Mouse (Mus musculus): ENCODE data around the gene Krtap3-3. TPM values are rescaled to one million over a fixed set of nuclear protein-coding genes. Genes with fewer than 3 reads are reported as not detected.

The Krtap3-3 gene
- not detected for polyA plus RNA-seq (2017; shearing (Covaris generic))

DNA sequence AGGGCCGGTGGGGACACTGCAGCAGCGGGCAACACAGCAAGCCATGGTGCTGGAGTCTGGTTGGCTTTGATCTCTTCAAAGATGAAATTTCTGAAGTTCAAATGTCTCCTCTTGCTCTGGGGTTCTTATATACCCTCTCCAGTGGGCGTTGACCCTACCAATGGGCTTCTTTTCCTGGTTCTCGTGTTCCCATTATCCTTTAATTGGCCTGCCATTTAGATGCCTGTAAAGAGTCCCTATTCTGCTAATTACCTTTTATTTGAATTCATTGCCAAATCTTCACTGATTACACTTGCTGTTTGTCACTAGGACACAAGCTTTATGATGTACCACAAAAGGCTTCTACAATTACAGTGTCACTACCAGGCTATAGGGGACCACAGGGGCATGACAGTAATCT is at the start of gene Krtap3-3:
Krtap3-3 (minus strand) TSS at position 101 of the 400 bp plus-strand sequence.

DNA sequence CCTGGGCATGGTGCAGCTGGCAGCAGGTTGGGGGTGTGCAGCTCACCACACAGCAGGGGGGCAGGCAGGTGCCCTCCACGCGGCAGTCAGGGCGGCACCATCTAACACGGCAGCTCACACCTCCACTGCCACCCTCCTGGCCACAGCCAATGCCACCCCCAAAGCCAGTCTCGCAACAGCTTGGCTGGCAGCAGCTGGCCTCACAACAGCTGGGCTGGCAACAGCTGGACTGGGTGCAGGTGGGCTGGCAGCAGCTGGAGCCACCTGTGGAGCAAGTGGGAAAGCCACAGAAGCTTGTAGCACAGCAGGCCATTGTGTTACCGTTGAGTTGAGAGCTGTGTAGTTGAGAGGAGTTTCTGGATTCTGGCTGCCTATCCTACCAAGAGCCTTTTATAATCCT is 47.1 kb upstream of the Krtap3-3 start, which contains the start of gene Krtap9-3:
Krtap9-3 (minus strand) TSS at position 364 of the 400 bp plus-strand sequence.

DNA sequence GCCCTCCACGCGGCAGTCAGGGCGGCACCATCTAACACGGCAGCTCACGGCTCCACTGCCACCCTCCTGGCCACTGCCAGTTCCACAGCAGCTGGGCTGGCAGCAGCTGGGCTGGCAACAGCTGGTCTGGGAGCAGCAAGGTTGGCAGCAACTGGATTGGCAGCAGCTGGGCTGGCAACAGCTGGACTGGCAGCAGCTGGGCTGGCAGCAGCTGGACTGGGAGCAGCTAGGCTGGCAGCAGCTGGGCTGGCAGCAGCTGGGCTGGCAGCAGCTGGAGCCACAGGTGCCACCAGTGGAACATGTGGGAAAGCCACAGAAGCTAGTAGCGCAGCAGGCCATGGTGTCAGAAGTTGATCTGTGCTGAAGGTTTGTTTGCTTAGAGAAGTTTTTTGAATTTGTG is 40.3 kb upstream of the Krtap3-3 start, which contains the start of gene Krtap1-3:
Krtap1-3 (minus strand) TSS at position 359 of the 400 bp plus-strand sequence.

DNA sequence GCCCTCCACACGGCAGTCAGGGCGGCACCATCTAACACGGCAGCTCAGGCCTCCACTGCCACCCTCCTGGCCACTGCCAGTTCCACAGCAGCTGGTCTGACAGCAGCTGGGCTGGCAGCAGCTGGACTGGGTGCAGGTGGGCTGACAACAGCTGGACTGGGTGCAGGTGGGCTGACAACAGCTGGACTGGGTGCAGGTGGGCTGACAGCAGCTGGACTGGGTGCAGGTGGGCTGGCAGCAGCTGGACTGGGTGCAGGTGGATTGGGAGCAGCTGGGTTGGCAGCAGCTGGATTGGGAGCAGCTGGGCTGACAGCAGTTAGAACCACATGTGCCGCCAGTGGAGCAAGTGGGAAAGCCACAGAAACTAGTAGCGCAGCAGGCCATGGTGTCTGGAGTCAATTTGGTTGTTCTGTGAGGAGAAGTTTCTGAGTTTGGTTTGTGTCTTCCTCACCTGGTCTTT is 32.6 kb upstream of the Krtap3-3 start, which contains the start of gene Krtap1-4:
Krtap1-4 (minus strand) TSS at position 410 of the 460 bp plus-strand sequence.

DNA sequence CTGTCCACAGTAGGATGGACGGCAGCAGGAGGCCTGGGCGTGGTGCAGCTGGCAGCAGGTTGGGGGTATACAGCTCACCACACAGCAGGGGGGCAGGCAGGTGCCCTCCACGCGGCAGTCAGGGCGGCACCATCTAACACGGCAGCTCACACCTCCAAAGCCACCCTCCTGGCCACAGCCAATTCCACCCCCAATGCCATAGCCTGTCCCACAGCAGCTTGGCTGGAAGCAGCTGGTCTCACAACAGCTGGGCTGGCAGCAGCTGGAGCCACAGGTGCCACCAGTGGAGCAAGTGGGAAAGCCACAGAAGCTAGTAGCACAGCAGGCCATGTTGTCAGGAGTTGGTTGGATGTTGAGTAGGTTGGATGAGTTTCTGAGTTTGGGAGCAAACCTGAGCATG is 30.0 kb upstream of the Krtap3-3 start, which contains the start of gene Krtap1-5:
Krtap1-5 (minus strand) TSS at position 381 of the 400 bp plus-strand sequence.

DNA sequence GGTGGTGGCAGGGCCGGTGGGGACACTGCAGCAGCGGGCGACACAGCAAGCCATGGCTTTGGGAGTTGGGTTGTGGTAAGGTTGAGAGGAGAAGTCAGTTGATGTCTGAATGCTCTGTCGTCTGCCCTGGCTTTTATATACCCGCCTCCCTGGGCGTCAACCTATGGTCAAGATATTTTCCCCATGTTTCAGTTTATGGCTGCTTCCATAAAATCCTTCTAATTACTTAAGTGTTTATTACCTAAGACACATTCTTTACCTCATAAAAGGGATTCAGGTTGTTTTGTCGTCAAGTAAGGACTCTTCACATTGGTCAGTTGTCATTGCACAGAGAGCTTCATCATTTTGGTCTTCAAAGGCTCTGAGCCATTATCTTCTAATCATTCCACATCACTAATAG is 15.9 kb upstream of the Krtap3-3 start, which contains the start of gene Krtap3-1:
Krtap3-1 (minus strand) TSS at position 101 of the 400 bp plus-strand sequence.

DNA sequence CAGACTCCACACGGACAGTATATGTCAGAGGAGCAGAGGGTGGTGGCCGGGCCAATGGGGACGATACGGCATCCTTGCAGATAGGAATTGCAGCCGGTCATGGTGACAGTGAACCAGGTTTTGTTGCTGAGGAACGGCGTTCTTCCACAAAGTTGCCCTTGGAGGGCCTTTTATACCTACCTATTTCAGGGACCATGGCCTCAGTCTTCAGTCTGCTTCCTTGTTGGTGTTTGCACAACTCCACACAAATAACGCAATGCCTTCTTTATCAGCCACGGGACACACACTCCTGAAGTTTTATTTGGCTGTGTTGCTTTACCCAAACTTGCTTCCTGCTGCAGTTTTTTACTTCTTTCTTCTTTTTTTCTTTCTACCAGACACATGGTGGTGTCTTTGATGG is 8.7 kb upstream of the Krtap3-3 start, which contains the start of gene Gm11939:
Gm11939 (minus strand) TSS at position 101 of the 400 bp plus-strand sequence.

DNA sequence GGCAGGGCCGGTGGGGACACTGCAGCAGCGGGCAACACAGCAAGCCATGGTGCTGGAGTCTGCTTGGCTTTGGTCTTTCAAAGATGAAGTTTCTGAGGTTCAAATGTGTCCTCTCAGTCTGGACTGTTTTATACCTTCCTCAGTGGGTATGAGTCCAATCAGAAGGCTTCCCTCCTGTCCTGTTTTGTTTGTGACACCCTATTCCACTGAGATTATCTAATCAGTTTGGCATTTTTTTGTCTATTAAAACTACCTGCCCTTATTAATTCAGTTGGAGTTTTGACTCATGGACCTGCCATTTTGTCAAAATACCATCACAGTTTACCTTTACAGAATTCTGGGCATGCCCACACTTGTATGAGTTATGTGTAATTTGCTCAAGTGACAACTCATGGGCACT is 6.1 kb upstream of the Krtap3-3 start, which contains the start of gene Krtap3-2:
Krtap3-2 (minus strand) TSS at position 101 of the 400 bp plus-strand sequence.

DNA sequence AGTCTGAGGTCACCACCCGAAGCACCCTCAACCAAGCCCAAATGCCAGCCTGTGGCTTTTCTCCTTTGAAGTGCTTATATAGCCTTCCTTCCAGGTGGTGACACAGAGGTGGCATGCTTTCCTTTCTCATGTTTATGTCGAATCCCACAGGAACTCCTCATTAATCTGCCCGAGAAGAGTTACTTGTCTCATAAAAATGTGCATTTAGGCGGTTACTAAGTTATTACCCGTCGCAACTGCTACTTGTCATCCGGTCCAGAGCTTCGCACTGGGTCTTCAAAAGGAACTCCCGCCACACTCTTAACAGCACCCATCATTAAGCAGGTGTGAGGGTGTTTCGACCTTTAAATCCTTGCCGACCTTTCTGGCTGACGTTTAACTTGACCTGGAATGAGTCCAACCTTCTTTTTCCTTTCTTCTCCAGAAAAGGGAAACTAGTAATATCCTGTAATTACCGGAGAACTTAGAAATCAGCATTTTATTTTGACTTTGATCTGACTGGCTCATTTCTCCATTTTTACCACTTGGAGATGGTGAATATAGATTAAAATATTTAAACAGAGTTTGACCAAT is 29.3 kb downstream of the Krtap3-3 start, which contains the start of gene Krt39:
Krt39 (minus strand) TSS at position 51 of the 573 bp plus-strand sequence.

Other genes with a start within 250 kb of the Krtap3-3 start
- not detected for gene Krt25, start 227.9 kb downstream of the Krtap3-3 start, polyA plus RNA-seq (2017; shearing (Covaris generic))
- gene Krt26, start 212.9 kb downstream of the Krtap3-3 start, polyA plus RNA-seq (2017; shearing (Covaris generic)) = not detected
- gene Krt27, start 199.8 kb downstream of the Krtap3-3 start, polyA plus RNA-seq (2017; shearing (Covaris generic)) = not detected
- gene Krt28, start 176.0 kb downstream of the Krtap3-3 start, polyA plus RNA-seq (2017; shearing (Covaris generic)) = not detected
- 12.6 TPM for gene Krt10, start 161.5 kb downstream of the Krtap3-3 start, polyA plus RNA-seq (2017; shearing (Covaris generic))
- not detected for gene Krt12, start 128.6 kb downstream of the Krtap3-3 start, polyA plus RNA-seq (2017; shearing (Covaris generic))
- gene Krt20, start 112.7 kb downstream of the Krtap3-3 start, polyA plus RNA-seq (2017; shearing (Covaris generic)) = not detected
- not detected for gene Krt23, start 57.7 kb downstream of the Krtap3-3 start, polyA plus RNA-seq (2017; shearing (Covaris generic))
- gene Krt39, start 29.5 kb downstream of the Krtap3-3 start, polyA plus RNA-seq (2017; shearing (Covaris generic)) = not detected
- not detected for gene Krt40, start 7.7 kb downstream of the Krtap3-3 start, polyA plus RNA-seq (2017; shearing (Covaris generic))
- not detected for gene Krtap3-2, start 6.0 kb upstream of the Krtap3-3 start, polyA plus RNA-seq (2017; shearing (Covaris generic))
- not detected for gene Gm11939, start 8.6 kb upstream of the Krtap3-3 start, polyA plus RNA-seq (2017; shearing (Covaris generic))
- not detected for gene Krtap3-1, start 15.8 kb upstream of the Krtap3-3 start, polyA plus RNA-seq (2017; shearing (Covaris generic))
- gene Krtap1-5, start 30.2 kb upstream of the Krtap3-3 start, polyA plus RNA-seq (2017; shearing (Covaris generic)) = not detected
- not detected for gene Krtap1-4, start 32.8 kb upstream of the Krtap3-3 start, polyA plus RNA-seq (2017; shearing (Covaris generic))
- gene Krtap1-3, start 40.5 kb upstream of the Krtap3-3 start, polyA plus RNA-seq (2017; shearing (Covaris generic)) = not detected
- gene Krtap9-3, start 47.2 kb upstream of the Krtap3-3 start, polyA plus RNA-seq (2017; shearing (Covaris generic)) = not detected
- not detected for gene Gm11938, start 52.4 kb upstream of the Krtap3-3 start, polyA plus RNA-seq (2017; shearing (Covaris generic))
- not detected for gene Gm11937, start 59.3 kb upstream of the Krtap3-3 start, polyA plus RNA-seq (2017; shearing (Covaris generic))
- gene Krtap2-4, start 64.0 kb upstream of the Krtap3-3 start, polyA plus RNA-seq (2017; shearing (Covaris generic)) = not detected
- not detected for gene Gm11562, start 69.6 kb upstream of the Krtap3-3 start, polyA plus RNA-seq (2017; shearing (Covaris generic))
- not detected for gene Krtap4-1, start 77.4 kb upstream of the Krtap3-3 start, polyA plus RNA-seq (2017; shearing (Covaris generic))
- gene Krtap4-2, start 84.2 kb upstream of the Krtap3-3 start, polyA plus RNA-seq (2017; shearing (Covaris generic)) = not detected
- gene Krtap4-7, start 93.2 kb upstream of the Krtap3-3 start, polyA plus RNA-seq (2017; shearing (Covaris generic)) = not detected
- gene Gm11555, start 99.4 kb upstream of the Krtap3-3 start, polyA plus RNA-seq (2017; shearing (Covaris generic)) = not detected
- not detected for gene Gm11563, start 108.1 kb upstream of the Krtap3-3 start, polyA plus RNA-seq (2017; shearing (Covaris generic))
- gene Krtap4-6, start 115.1 kb upstream of the Krtap3-3 start, polyA plus RNA-seq (2017; shearing (Covaris generic)) = not detected
- gene Gm14190, start 139.9 kb upstream of the Krtap3-3 start, polyA plus RNA-seq (2017; shearing (Covaris generic)) = not detected
- not detected for gene Gm14180, start 183.4 kb upstream of the Krtap3-3 start, polyA plus RNA-seq (2017; shearing (Covaris generic))
- not detected for gene Gm11595, start 222.0 kb upstream of the Krtap3-3 start, polyA plus RNA-seq (2017; shearing (Covaris generic))
- gene Krtap4-8, start 229.8 kb upstream of the Krtap3-3 start, polyA plus RNA-seq (2017; shearing (Covaris generic)) = not detected
- not detected for gene Krtap4-9, start 234.3 kb upstream of the Krtap3-3 start, polyA plus RNA-seq (2017; shearing (Covaris generic))
- not detected for gene Gm11596, start 242.6 kb upstream of the Krtap3-3 start, polyA plus RNA-seq (2017; shearing (Covaris generic))
- not detected for gene Gm11569, start 248.1 kb upstream of the Krtap3-3 start, polyA plus RNA-seq (2017; shearing (Covaris generic))

Data from activated CD4-positive, CD25-positive, alpha-beta regulatory T cell, adult 9 weeks (primary cell).